Mouse (Mus musculus) c-Kit-positive CD71-positive TER-119-positive erythroid progenitor cells, embryonic 14.5 days (primary cell): ENCODE results near the gene Kazn.

Experiments used
- DNase-seq: peaks from one replicate; pipeline ENCODE4 v3.0.0-alpha.2; 2013; ENCODE audit warnings: low spot score

Gene Kazn

DNA sequence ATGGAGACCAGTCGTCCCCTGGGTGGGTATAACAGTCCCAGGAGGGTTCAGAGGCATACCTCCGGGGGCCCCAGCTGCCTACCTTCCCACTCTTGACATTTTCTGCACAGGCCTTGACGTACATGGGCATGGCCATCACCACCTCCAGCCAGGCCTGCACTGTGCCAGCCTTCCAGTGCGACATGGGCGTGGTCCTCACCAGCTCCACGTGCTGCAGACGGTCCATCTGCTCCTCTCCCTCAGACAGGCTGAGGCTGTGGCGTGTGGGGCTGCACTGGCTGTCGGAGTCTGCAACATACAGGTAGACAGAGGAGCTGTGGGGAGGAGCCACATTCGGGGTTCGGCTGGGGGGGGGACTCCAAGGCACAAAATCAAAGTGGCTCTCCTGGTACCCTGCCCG lies 121.2 kb downstream of the Kazn start:
- DNase-seq, result no peak

DNA sequence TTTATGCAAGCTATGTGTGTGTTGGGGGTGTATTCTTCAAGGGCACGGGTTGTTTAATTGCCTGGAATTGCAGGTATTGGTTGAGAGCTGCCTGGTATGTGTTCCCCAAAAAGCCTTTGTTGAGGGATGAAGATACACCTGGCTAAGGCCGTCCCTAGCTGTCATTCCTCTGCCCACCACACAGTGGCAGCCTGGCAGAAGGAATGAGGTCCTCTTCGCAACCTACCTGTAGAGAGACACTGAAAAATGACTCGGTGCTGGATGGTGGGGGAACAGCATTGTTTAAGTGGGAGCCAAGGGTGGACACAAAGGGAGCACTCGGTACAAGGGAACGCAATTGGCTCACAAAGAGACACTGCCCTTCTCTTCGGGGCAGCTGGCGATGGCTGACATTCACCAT lies 125.9 kb downstream of the Kazn start:
- no peak for DNase-seq

DNA sequence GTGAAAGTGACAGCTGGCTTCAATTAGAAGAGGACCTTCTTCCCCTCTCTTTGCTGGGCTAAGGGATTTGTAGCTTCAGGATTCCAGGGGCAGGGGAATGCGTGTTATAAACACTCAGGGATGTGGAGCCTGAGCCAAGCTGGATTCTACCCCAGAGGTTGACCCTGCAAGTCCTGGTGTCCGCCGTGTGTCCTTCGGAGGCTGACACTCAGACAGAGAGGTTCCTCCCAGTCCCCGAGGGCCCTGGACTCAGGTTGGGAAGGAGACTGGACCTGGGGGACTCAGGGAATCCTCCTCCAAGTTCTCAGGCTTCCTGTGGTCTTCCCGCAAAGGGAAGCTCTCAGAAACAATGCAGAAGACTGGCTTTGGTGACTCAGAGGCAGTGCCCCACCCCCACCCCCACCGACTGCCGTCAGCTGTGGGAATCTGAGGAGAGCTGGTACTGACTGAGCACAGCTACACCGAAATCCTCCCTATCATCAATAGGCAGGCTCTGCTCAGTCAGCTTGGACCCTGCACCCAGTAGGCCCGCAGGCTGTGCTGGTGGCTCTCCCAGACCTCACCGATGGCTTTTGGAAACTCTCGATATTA lies 136.0 kb downstream of the Kazn start:
- DNase-seq, result no peak

DNA sequence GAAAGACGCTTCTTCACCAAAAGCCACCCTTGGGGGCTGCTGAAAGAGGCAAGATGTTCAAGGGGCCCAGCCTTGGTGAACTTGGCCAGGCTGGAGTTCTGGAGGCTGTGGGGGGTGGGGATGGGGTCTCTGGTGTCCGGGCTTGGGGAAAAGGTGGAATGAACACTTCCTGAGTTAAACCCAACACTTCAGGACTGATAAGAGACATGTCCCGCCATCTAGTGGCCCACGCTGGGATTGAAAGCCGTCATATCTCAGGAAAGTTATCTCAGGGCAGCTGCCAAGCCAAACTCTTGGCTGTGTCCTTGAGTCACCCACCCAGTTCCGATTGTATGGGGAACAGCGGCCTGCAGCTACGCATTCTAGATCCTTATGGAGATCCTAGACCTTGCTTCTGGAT lies 140.9 kb downstream of the Kazn start:
- DNase-seq, result peak; percentile 34

DNA sequence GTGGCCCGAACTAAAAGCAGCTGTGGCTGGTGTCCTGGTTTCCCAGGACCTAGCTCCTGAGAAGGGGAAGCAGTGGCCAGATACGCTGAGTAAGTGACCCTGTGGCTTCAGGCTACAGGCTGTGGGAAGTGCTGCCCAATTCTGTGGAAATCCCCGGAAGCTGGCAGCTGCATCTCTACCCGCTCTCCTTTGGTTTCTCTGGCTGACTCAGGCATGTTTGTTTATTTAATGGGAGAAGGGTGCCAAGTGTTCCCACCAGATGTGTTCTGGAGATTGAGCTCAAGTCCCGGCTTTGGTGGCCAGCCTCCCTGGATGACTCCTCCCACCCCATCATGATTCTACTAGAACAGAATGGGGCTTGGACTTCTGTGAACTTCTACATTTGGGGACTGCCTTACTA lies 141.3 kb downstream of the Kazn start:
- no peak for DNase-seq

DNA sequence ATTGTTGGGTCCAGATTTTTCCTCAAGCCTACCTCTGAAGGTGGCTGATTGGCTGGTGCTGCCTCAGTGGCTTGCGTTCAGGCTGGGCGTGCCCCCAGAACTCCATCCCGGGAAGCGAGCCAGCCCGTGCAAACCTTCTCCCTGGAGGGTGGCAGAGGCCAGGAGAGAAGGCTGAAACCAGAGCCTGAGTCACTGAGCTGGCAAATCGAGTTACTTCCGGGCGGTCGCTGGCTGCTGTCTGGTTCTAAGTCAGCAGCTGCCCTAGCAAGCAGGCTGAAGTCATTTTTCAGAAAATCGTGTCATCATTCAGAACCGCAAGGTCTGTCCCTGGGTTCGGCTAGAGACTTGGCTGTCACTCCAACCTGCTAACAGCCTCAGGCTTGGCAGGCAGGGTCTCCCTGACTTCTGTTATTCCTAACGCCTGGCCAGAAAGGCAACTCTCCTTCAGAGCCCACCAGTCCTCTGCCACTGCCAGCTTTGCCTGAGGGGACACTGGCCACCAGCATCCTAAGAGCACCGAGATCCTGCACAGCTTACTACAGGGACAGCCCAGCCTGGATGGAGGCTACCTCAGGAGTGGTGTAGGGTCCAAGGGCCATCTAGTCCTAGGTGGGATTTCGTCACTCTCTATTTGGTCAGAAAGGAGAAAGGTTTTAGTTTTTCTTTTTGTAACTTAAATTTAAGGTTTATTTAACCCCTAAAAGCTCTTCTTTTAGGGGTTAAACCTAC lies 143.5 kb downstream of the Kazn start:
- DNase-seq, result no peak

DNA sequence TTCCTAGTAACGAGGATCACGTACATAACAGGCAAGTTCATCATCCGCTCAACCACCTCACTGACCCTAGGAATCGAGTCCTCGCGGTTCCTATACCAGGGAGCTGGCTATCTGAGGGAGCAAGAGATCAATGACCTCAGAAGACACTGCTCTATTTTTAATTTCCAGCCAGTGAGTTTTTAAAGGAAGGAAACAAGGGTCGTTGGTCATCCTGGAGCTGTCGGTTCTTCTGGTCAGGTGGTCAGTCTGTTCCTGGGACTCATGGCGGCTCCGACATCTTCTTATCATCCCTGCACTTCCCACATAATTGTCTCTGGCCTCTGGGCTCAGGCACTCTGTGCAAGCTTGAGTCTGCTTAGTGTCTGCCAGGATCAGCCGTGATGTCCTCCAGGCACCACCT lies 144.8 kb downstream of the Kazn start:
- no peak for DNase-seq

DNA sequence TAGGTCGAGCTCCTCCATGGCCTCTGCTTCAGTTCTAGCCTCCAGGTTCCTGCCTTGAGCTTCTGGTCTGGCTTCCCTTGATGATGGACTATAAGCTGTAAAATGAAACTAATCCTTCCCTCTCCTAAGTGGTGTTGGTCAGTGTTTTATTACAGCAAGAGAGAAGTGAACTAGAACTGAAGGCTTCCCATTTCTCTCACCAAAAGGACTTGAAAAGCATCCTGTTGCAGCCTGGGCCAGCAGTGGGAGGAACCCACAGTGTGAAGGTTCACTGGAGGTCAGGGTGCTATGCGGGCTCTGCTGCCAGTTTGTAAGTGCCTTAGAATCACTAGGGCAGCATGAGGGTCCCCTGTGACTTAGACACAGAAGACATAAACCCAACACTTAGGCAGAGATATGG lies 148.1 kb downstream of the Kazn start:
- no peak for DNase-seq

DNA sequence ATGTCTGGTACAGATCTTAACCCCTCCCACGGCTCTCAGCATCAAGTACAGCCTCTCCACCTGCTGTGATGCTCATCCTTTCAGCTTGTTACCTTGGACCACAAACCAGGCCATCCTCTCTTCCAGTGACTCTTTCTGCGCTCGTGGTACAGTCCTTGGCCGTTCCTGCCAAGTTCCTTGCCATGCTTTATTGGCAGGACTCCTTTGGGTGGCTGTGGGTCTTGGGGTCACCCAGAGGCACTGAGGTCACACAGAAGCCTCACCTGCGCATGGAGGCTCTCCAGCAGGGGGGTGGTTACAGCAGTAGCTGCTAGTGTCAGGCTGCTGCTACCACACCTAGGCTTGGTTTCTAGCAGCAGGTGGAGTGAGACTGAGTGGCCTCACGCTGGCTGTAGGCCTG lies 149.2 kb downstream of the Kazn start:
- no peak for DNase-seq

DNA sequence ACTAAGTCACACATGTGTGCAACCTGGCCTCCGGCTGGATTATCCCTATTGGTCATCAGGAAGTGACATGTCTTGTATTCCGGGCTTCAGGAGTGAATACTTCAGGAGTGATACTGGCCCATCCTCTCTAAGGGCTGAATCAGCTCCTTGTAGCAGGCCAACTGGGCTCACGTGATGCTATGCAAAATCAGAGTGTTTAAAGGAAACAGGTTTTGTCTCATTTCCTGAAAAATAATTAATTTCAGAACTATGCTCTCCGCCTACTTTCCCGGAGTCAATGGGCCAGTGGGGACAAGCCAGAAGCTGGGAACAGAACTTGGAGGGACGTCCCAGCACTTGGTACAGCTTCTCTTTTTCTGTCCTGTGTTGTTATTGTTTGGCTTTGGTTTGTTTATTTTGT lies 150.4 kb downstream of the Kazn start:
- DNase-seq, result no peak

DNA sequence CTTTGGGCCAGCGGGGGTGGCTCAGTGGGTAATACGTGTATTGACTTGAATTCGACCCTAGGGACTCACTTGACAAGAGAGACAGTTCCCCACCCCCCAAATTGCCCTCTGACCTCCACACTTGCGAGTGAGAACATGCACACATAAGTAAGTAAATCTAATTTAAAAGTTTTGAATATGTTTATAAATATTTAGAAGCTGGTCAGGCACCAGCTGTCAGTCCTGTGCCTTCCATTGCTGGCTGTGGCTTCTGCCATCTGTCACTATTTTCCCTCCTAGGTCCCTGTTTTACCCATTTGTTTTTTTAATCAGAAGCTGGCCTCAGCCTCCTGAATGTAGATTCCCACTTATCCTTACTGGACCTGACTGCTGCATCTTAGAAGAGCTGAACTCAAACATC lies 150.8 kb downstream of the Kazn start:
- DNase-seq, result no peak

DNA sequence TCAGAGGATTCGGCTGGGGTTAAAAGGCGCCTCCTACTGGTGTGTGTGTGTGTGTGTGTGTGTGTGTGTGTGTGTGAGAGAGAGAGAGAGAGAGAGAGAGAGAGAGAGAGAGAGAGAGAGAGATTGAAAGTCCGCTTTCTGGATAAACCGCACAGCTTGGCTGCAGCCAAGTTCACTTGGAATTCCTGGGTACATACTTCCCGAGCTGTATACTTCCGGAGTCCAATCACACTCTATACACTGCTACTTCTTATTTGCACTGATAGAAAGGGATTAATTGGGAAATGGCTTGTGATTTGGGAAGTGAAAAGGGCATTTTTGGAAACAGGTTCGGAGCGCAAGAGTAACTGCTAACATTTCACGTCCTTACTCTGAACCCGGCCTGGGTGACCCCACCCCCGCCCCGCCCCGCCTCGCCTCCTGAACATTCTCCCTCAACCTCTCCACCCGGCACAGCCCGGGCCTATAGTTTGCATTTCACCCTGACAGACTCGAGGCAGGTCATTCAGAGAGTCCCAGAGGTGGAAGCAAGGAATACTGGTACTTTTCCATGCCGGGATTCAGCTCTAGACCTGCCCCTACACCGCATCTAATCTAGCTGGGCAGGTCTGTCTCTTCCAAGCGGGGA lies 154.2 kb downstream of the Kazn start:
- no peak for DNase-seq

DNA sequence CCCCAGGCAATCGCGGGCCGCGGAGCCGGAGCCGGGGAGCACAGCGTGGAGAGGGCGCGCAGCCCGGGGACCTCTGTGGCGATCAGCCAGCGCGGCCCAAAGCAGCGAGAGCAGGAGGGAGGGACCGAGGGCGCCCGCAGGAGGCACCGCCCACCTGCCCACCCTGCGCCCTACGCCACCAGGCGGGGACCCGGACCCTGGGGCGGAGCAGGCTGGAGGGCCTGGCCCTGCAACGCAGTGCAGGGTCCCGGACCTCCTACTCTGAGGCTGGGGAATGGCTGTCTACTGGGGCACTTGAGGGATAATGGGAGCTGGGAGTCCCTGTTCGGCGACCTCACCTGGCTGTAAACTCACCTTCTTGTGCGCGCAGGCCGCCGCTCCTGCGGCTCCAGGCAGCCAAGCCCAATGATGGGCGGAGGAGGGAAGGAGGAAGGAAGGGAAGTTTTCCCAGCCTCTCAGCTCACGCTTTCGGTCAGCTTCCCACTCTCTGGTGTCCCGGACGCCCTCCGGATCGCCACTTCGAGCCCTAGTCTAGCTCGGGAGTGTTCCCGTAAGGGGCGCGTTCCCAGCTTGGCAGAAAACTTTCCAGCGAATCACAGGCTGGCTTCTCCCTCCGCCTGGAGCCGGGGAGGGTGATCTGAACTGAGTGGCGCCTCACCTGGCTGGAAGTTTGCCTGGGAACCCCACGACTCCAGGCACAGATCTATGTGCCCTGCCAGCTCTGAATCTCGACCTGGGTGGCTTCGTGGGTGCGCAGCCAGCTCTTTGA lies 154.9 kb downstream of the Kazn start, which contains the start of gene Tmem51:
Gene Tmem51, minus strand, starts transcription at position 174 of the 769 bp plus-strand sequence.
- DNase-seq, result no peak

DNA sequence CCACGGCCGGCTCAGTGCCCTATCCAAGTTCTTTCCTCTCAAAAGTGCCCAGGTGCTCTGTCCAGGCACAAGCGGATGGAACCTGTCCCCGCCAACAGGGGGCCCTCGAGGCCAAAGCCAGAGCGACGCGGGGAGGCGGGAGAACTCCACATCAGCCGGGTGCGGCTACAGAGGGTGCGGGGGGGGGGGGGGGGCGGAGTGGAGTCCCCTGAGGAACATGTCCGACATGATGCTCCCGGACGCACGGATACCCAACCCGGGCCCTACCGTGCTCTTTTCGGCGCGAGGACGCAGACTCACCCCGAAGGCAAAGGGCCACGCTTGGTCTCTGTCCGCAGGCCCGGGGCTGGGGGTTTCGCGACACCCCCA lies 155.5 kb downstream of the Kazn start:
- DNase-seq, result no peak

DNA sequence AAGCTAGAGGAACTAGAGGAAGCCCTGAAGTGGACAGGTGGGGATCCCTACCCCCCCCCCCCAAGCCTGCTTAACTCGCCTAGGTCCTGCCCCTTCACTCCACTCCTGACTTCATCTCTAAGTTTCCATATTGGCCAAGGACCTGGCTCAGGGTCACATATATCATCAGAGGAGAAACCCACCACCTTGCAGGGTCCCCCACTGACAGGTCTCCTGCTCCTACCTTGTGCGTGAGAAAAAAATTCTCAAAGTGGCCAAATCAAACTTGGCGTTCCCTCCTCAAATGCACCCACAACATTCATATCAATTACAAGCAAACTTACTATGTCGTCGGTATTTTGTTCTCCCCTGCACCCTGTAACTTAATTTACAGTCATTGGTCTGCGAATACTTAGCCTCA lies 156.0 kb downstream of the Kazn start:
- DNase-seq, result no peak

DNA sequence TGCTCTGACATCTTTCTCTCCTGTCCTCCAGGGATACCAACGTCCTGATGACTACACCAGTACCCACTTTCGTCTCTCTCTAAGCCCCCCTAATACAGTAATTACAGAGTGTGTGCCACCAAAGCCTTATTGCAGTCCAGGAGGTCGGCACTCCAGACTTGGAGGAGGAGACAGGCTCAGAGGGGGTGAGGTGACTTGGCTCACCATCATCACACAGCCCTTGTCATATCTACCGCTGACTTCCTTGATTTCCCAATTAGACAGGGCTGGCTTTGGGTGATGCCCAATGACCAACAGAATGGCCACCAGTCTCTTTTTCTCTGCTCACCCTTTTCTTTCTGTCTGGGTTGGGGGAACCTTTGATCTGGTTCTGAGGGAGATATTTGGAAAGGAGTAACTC lies 156.5 kb downstream of the Kazn start:
- DNase-seq, result no peak

DNA sequence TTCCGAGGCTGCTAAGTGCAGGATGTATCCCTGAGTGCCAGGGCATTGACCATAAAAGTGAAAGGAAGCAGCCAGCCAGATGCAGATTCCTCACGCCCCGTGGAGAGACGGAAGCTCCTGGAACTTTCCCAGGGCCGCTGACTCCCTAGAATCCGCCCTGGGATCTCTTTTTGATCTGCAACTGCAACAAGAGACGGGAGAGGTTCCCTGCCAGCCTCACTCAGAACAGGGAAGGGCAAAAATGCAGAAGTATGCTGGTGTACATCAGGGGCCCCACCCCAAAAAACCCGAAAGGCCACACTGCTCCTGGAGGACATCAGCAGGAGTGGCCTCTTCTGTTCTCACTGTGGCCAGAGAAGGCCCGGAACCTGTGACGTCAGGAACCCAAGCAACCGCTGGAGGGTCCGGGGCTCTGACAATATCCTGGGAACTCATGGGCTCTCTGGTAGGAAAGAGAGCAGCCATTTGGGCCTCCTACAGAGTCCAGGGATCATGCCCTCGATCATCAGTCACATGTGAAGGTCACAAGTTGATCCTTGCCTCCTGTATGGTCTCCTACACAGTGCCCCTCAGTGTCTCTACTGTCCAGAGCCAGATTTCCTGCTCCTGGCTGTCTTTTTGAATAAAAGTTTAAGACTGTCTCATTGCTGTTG lies 157.4 kb downstream of the Kazn start:
- no peak for DNase-seq

DNA sequence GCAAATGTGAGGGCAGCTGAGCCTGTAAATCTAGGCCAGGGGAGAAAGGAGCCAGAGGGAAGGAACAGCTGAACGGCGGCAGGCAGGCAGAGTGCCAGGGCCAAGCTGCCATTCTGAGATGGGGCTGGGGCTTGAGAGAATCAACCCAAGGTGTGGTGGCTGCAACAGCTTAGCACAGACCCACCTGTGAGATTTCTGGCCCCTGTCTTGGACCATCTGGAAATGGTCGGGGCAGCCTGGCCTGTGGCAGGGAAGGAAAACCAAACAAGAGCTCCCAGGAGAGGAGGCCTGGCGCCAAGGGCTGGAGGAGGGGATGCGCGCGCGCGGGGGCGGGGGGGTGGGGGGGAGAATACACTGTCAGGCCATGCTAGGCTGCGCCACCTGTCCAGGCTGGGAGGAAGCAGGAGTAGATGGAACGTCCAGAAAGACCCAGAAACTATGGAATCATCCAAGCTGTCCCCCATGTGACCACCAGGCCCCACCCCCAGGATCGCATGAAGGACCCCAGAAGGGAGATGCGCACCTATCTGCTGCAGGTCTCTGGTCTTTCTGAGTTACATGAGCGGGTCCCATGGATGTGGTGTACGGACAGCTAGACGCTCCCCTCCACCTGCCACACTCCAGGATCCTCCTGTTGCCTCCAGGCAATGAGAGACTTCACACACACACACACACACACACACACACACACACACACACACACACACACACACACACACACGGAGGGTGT lies 158.1 kb downstream of the Kazn start:
- DNase-seq, result no peak

DNA sequence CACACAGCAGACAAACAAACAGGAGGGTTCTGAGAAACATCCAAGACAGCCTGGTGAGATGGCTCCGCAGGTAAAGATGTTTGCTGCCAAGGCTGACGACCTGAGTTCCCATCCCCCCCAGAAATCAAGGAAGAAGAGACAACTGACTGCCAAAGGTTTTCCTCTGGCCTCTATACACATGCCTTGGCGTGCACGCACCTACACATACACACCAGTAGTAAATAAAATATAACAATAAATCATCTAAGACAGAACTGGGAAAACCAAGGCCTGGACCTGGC lies 158.8 kb downstream of the Kazn start:
- DNase-seq, result no peak

DNA sequence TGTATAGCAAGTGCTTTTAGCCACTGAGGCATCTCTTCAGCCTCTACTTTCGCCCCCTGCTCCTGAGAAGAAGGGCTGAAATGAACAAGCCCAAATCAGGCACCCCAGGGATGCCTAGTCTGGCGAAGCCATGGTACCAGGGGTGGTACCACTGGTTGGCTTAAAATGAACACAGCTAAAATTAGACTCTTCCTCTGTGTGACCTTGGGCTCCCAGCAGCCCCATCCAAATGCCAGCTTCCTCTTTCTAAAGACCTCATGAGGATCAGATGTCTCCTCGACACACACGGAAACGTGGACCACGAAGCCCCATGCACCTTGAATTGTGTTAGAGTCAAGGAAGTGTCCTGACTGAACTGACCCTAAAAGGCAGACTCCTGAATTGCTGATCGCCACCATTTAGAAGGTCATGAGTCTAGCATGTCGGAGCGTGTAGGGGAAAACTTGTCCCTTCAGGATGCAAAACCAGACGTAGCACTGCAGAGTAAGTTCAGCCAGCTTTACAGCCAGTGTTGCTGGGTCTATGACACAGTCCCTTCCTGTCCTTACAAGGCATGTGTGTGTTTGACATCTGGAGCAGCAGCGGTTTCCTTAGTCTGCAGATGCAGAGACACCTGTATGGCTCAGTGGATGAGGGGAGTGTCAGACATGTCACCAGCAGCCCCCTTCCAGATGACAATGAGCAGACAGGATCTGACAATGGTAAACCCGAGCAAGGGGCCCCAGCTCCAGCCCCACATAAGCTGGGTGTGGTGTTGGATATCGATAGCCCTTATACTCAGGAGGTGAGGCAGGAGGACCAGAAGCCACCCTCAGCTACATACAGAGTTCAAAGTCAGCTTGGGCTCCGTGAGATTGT lies 159.3 kb downstream of the Kazn start:
- no peak for DNase-seq
